Mouse (Mus musculus) 3T3-L1 (cell line): ENCODE data around the gene Tppp2.

ENCODE experiments used
- DNase-seq: peaks from one replicate; pipeline ENCODE4 v3.0.0-alpha.2; 2015; ENCODE audit warnings: low read depth, low spot score

Tppp2 gene

DNA sequence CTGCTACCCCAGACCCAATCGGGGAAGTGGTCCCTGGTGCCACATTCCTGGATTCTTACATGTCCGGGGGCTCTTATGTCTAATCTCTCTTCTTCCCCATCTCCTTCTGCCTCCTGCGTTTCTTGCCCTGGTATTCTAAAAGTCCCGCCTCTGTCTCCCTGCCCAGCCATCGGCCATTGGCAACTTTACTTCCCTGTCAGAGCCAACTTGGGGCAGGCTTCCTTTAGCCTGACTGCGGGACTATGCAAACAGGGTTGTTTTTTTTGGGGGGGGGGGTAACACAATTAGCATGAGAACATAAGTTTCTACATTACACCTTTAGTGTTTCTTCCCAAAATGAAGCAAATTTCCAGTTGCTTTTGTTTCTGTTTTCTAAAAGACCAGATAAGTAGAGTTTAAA is 25.1 kb downstream of the Tppp2 start:
- no peak for DNase-seq

DNA sequence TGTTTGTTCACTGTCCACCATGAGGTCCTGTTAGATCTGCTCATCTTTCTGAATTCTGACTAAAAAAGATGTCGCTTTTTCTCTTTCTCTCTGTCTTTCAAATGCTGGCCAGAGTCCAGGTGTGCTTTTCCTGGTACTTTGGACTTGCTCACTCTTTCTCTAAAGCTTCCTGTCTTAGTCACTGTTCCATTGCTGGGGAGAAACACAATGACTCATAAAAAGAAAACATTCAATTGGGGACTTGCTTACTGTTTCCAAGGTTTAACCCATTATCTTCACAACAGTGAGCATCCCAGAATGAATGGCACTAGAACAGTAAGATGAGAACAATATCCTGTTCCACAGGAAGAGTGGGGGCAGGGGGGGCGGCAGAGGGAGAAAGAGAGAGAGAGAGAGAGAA is 42.1 kb downstream of the Tppp2 start:
- peak; percentile 82 for DNase-seq

DNA sequence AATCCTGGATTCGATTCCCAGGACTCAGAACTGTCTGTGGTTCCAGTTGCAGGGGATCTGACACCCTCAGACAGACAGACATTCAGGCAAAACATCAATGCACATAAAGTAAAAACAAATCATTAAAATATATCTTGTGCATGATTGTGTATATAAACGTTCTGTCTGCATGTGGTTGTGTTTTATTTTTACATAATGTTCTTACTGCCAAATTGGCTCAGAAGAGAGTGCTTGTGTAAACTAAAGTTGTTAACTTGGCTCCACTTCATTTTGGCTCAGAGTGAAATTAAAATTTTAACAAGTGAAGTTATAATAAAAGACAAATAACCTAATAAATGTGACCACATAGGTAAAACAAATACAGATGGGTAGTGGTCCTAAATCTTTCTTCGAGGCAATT is 49.2 kb downstream of the Tppp2 start:
- DNase-seq = no peak
